Mouse (Mus musculus) megakaryocyte-erythroid progenitor cell, adult 5-6 weeks (primary cell): ENCODE results near the gene Inha. TPM values are rescaled to one million over a fixed set of nuclear protein-coding genes. Genes with fewer than 3 reads are reported as not detected.
A peak's percentile ranks its signal among the peaks of the same experiment; 100 is the strongest.

Experiments
- ATAC-seq: replicated peaks from 2 replicates; pipeline ENCODE4 v1.8.0; 2016; ENCODE audit warnings: mild to moderate bottlenecking, inconsistent platforms; ENCODE audit not compliant: severe bottlenecking, poor library complexity, low FRiP score, low TSS enrichment
- total RNA-seq, 2 experiments: library from RNA; stranded (forward) in 1 of 2; stranded (reverse) in 1 of 2; fragments of 200-1000, 215-1000 nt in 1 of 2; fragments of >200 nt in 1 of 2; fragmentation: Nextera tagmentation in 1 of 2; gene quantifications; 2 replicates each; pipeline ENCODE4 v1.2.3; 2014 to 2017

Gene Inha
- total RNA-seq, 2 experiments from 2014 or later, result 0.72 TPM; not detected in 1

DNA sequence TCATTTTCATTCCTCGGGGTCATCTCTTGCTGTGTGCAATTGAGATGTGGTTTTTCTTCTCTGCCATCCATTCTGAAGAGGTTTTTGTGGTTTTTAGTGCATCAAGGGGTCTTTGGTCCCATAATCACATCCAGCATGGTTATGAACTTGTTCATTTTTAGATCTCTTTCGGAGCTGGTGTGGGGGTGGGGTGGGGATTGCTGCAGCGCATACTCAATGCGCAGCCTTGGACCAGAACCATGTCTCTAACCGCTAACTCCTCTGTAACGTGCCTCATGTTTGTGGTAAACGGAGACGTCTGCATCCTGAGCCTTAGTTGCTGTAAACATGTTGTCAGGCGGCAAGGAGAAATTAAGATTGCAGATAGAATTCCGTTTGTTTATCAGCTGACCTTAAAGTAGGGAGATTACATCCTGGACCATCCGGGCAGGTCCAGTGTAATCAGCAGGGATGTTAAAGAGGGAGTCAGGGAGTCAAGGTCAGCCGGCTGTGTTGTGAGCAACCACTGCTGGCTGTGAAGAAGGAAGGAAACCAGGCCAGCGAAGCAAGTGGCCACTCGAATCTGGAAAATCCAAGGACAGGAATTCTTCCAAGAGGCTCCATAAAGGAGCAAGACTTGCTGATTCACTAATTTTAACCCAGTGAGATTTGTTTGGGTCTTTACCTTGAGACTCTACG is 10.0 kb downstream of the Inha start:
- ATAC-seq, result no peak

DNA sequence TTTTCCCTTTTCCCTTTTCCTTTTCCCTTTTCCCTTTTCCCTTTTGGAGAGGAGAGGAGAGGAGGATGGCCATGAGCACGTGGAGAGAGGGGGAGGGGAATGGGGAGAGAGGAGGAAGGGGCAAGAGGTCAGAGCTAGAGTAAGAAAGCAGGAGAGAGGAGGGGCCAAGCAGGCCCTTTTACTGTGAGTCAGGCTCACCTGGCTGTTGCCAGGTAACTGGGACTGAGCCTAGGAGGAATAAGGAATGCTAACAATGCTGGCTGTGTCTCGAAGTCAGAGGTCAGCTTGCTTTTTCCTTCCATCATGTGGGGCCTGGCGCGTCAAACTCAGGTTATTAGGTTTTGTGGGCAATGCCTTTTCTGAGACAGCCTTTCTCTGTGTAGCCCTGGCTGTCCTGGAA is 11.1 kb downstream of the Inha start:
- ATAC-seq, result no peak

GRCm38 (mm10) chr1:75518427-75518826 is 11.6 kb downstream of the Inha start:
- no peak for ATAC-seq

DNA sequence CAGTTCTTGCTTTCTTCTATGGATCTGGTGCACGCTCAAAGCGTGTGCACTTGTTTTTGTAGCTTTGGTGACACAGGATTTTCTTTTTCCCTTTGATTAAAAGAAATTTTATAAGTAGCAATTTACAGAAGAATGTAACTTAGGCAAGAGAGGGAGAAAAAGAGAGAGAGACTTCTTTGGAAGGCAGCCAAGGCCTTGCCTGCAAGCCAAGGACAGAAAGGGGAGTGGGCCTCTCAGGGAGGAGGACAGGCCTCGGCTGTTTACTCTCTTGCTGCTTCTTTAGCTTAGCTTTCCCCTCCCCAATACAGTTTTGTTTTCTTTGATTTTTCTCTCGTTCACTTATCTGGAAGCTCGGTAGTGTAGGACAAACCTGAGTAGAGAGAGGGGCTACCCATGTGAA is 12.7 kb downstream of the Inha start:
- ATAC-seq, result no peak

GRCm38 (mm10) chr1:75521321-75522031 is 14.6 kb downstream of the Inha start, which contains the start of gene Stk11ip:
Stk11ip (plus strand) TSS chr1:75521529.
- ATAC-seq, result peak; percentile 98

DNA sequence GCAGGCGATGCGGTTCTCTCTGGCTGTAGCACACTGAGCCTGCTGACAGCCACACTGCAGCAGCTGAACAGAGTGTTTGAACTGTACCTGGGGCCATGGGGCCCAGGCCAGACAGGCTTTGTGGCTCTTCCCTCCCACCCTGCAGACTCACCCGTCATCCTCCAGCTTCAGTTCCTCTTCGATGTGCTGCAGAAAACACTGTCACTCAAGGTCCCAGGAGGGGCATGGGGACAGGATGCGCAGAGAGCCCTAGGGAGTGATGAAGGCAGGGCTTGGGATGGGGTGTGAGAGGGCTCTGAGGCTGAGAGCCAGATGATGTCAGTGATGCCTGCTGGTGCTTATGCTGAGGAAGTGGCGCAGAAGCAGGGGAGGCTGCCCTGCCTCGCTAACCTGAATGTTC is 17.8 kb downstream of the Inha start:
- no peak for ATAC-seq

- ATAC-seq, result no peak
Measured at GRCm38 (mm10) chr1:75530546-75530945, 23.7 kb downstream of the Inha start.

- ATAC-seq, result no peak
Measured at GRCm38 (mm10) chr1:75532280-75533172, 25.6 kb downstream of the Inha start.

DNA sequence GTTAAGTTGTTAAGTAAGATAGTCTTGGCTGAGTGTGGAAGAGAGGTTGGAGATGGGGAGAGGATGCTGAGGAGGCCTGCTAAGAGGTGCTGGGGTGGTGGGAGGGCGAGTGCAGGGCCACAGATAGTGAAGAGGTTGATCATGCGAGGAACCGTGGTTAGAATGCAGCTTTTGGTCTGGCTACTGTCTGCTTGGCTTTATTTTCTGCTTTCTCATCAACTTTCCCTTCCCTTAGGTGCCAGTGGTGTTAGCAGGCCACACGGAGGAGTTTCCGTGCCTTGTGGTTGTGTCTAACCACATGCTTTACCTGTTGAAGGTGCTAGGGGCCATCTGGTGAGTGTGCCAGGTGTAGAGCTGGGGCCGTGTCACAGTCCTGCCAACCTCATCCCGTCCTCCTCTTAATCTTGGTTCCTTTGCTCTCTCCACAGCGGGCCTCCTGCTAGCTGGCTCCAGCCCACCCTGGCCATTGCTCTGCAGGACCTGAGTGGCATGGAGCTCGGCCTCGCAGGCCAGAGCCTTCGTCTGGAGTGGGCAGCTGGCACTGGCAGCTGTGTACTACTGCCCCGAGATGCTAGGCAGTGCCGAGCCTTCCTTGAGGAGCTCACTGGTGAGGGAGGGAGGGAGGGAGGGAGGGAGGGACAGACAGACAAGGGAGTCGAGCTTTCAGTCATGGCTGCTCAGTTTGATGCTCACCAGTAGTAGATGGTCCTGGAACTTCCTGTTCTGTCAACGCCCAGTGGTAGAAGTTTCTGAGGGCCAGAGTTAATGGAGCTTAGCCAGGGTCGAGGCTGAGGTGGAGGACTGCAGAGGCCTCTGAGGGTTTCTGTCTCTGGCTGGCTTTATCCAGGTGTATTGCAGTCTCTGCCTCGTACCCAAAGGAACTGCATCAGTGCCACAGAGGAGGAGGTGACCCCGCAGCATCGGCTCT is 26.7 kb downstream of the Inha start:
- ATAC-seq, result no peak

DNA sequence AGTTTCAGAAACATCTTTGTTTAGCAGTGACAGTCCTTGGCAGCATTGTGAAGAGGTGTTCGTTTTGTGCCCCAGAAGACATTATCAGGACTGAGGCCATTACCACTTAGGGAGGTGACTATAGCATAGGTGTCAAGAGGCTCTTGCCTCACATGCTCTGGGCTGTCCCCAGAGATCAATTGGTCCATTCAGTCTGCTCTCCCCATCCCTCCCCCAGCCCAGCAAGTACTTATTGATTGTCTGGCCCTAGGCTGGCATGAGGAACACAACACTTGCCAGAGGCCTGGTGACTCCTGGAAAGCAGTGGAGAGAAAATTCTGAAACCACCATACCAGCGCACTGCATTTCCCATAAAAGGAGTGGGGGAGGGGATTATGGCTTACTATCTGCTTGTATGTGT is 30.7 kb downstream of the Inha start:
- ATAC-seq, result no peak

GRCm38 (mm10) chr1:75538597-75539190 is 31.8 kb downstream of the Inha start:
- ATAC-seq, result no peak

DNA sequence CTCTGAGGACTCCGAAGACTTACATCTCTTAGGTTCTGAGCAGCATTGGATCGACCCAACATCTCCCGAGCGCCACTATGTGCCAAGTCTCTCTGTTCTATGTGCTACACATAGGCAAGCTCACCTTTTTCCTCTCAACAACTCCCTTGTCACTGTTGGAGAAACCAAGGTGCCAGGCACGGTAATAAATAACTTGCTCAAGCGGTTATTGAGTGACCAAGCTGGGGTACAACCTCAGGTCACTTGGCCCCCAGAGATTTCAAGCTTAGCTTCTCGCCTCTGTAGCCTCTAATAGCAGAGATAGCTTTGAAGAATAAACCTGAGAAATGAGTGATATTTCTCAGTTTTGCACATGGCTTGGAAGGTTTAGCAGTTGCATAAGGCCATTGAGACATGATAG is 34.6 kb downstream of the Inha start:
- no peak for ATAC-seq

DNA sequence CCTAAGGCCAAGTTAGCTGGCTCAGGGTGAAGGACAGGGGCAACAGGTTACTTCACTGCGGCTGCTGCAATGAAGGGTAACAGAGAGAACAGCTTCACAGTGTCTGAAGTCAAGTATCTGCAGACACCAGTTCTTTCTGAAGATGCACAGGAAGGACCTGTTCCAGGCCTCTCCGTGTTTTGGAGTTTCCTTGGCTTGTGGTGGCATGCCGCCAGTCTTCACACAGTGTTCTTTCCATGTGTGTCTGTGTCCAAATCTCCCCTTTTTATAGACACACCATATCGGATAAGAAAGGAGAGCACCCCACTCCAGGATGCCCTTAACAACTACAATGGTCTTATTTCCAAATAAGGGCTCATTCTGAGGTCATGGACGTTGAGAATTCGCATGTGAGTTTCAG is 37.5 kb downstream of the Inha start:
- ATAC-seq, result no peak

DNA sequence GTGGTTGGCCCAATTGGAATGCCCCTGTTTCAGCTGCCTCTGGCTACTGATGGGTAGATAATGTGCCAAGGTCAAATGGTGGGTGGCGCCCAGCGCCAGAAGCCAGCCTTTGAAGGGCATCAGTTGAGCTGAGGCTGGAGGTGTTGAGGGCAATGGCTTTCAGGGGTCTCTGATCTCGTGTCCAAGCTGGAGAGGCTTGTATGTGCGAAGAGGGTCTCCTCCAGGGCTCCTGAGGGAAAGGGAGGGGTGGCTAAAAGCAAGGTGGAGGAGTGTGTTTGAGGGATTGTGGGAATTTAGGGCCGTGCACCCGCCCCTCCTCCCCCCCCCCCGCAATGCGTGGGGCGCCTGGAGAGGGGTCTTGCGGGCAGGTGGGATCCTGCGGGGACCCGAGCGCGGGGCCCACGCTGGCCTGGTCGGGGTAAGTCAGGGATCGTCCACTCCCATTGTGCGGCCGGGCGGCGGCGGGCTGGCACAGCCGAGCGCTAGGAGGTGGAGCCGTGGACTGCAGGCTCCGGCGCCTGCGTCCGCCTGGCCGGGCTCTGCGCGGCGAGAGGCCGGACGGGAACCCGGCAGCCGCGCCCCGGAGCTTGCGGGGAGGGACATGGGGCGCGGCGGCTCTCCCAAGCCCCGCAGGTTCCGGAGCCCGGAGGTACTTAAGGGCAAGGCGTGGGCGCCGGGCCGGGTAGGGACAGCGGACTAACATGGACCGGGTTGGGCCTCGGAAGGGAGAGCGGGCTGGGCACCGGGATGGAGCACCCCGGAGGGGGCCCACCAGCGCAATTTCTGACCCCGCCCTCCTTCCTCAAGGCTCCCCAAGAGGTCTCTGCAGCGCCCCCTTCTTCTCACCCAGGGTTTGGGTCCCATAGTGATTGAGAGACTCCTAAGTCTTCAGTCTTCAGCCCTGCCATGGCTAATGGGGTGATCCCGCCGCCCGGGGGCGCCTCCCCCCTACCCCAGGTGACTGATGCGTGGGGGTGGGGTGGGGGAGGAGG is 39.4 kb downstream of the Inha start, which contains the start of gene Slc4a3:
TSS of gene Slc4a3 (plus strand) at position 302 of the 992 bp plus-strand sequence.
- ATAC-seq, result no peak

GRCm38 (mm10) chr1:75547351-75547750 is 40.5 kb downstream of the Inha start:
- no peak for ATAC-seq

GRCm38 (mm10) chr1:75548083-75548482 is 41.2 kb downstream of the Inha start:
- no peak for ATAC-seq

DNA sequence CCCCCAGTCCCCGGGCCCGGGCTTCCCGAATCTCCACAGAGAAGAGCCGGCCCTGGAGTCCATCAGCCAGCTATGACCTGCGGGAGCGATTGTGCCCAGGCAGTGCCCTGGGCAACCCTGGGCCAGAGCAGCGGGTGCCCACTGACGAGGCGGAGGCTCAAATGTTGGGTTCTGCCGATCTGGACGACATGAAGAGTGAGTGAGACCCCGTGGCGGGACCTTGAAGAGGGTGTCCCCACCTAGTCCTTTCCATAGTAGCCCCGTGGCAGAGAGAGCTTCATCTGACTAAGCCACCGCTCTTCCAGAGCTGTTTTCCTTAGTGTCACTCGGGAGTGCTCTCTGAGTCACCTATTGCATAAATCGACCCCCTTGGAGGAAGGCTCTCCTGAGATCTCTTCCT is 42.0 kb downstream of the Inha start:
- ATAC-seq, result no peak
